Mouse (Mus musculus): ENCODE data around the gene Pon3. TPM values are rescaled to one million over a fixed set of nuclear protein-coding genes. Genes with fewer than 3 reads are reported as not detected.

The Pon3 gene
- polyA plus RNA-seq, 1 experiment: 4.2 TPM

DNA sequence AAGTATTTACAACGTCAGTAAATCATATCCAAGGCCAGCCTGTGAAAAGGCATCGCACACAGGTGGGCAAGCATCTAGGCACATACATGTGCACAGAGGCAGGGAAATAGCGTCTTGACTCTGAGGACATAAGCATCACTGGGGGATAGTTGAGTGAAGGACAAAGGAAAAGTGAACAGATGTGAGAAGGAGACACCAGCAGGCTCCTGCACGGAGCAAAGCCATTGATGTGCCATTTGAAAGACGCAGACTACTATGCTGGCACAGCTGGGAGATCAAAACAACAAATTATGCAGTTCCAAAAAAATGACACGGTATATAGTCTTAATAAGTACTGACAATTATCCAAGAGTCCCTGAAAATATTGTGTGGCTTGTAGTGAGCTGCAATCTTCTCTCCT, 68.5 kb downstream of the Pon3 start:
- no peak for TF ChIP-seq CTCF (IDR thresholded peaks at IDR 0.05; ENCODE audit: control insufficient read depth, insufficient read depth, low read length)
- TF ChIP-seq POLR2A (IDR thresholded peaks at IDR 0.05; ENCODE audit: borderline replicate concordance, control insufficient read depth, low read depth, low read length): no peak
- WGBS: 87% methylated on average over 6 of the region's 6 CpGs
- no peak overlapping the region for H3K4me3 ChIP-seq (replicated peaks; ENCODE audit: control insufficient read depth, low read depth, low read length)
- H3K27ac ChIP-seq (ENCODE audit: control insufficient read depth, insufficient read depth, low read depth, low read length, poor library complexity): no peak overlapping the region
- H3K4me1 ChIP-seq (ENCODE audit: control insufficient read depth, insufficient read depth, low read length): no peaks in the 10 kb centered on the region

DNA sequence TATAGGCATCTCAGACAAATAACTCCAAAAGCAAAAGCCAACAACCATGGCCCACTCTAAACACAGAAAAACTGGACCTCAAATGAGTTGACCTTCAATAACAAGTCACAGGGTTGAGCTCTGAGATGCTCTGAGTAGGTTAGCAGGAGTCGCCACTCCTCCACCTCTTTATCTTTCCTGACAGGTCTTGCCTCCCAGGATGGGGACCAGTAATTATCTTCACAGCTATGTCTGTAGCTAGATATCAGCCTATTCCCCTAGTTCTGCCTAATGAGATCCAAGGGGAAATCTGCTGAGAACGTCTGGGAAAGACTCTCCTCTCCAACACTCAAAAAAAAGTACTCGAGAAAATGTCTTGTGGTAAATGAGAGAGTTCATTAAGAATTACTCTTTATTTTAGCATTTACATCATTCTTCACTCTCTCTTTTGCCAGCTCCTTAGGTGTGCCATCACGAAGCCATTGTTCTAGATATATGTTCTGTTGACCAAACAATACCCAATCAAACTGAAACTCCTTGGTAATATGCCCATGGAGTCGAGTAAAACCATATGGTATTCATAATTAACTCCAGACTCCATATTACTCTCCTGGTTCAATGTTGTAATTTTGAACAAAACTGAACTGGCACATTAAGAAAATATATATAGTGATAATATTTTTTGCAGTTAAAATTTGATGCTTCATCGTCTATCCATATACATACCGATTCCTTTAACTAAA, 69.7 kb downstream of the Pon3 start:
- TF ChIP-seq POLR2A (IDR thresholded peaks at IDR 0.05; ENCODE audit: borderline replicate concordance, control insufficient read depth, low read depth, low read length) (no peak), CTCF (IDR thresholded peaks at IDR 0.05; ENCODE audit: control insufficient read depth, insufficient read depth, low read length) (no peak)
- no peaks in the 10 kb centered on the region for H3K4me1 ChIP-seq (ENCODE audit: control insufficient read depth, insufficient read depth, low read length)
- no peak overlapping the region for H3K4me3 ChIP-seq (replicated peaks; ENCODE audit: control insufficient read depth, low read depth, low read length)
- no peak overlapping the region for H3K27ac ChIP-seq (ENCODE audit: control insufficient read depth, insufficient read depth, low read depth, low read length, poor library complexity)
- 78% methylated on average over 7 of the region's 7 CpGs for WGBS

DNA sequence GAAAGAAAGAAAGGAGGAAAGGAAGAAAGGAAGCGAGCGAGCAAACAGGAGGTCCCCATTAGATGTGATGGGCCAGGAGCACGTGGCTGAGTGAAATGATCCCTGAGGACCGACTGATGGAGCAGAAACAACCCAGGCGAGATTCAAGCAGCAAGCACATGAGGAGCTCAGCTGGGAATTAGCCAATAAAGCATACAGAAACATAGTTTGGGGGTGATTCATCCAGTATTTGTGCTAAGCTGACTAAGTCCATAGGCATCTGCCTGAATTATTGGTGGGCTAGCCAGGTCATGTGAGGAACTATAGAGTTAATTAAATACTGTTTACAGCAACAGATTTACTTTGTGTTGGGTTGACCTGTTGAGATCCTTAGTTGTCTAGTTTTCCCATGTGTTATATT, 75.4 kb downstream of the Pon3 start:
- no peak overlapping the region for H3K4me3 ChIP-seq (replicated peaks; ENCODE audit: control insufficient read depth, low read depth, low read length)
- H3K27ac ChIP-seq (ENCODE audit: control insufficient read depth, insufficient read depth, low read depth, low read length, poor library complexity): no peak overlapping the region
- no peaks in the 10 kb centered on the region for H3K4me1 ChIP-seq (ENCODE audit: control insufficient read depth, insufficient read depth, low read length)
- 77% methylated on average over 5 of the region's 5 CpGs for WGBS
- TF ChIP-seq POLR2A (IDR thresholded peaks at IDR 0.05; ENCODE audit: borderline replicate concordance, control insufficient read depth, low read depth, low read length) (no peak), CTCF (IDR thresholded peaks at IDR 0.05; ENCODE audit: control insufficient read depth, insufficient read depth, low read length) (no peak)

DNA sequence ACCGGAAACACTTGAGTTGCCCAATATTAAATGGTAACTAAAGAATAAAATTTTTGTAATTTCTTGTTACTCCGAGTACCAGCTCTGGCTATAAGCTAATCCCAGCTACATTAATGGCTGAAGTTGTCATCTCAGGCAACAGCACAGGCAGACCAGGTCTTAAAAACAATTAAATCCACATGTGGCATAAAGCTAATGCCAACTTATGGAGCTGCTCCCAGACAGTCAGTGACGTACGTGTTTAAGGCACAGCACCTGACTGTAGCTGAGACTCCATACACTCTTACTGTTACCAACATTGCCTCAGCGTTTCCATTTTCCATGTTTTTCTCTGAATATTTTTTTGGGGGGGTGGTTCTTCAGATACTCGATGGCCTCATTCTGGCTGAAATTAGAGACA, 76.9 kb downstream of the Pon3 start:
- TF ChIP-seq CTCF (IDR thresholded peaks at IDR 0.05; ENCODE audit: control insufficient read depth, insufficient read depth, low read length) (no peak), POLR2A (IDR thresholded peaks at IDR 0.05; ENCODE audit: borderline replicate concordance, control insufficient read depth, low read depth, low read length) (no peak)
- H3K27ac ChIP-seq (ENCODE audit: control insufficient read depth, insufficient read depth, low read depth, low read length, poor library complexity): no peak overlapping the region
- H3K4me1 ChIP-seq (ENCODE audit: control insufficient read depth, insufficient read depth, low read length): peaks cover 1% of the 10 kb centered on the region; the same call in 1 of the 2 replicates
- 78% methylated on average over 6 of the region's 6 CpGs for WGBS
- no peak overlapping the region for H3K4me3 ChIP-seq (replicated peaks; ENCODE audit: control insufficient read depth, low read depth, low read length)

DNA sequence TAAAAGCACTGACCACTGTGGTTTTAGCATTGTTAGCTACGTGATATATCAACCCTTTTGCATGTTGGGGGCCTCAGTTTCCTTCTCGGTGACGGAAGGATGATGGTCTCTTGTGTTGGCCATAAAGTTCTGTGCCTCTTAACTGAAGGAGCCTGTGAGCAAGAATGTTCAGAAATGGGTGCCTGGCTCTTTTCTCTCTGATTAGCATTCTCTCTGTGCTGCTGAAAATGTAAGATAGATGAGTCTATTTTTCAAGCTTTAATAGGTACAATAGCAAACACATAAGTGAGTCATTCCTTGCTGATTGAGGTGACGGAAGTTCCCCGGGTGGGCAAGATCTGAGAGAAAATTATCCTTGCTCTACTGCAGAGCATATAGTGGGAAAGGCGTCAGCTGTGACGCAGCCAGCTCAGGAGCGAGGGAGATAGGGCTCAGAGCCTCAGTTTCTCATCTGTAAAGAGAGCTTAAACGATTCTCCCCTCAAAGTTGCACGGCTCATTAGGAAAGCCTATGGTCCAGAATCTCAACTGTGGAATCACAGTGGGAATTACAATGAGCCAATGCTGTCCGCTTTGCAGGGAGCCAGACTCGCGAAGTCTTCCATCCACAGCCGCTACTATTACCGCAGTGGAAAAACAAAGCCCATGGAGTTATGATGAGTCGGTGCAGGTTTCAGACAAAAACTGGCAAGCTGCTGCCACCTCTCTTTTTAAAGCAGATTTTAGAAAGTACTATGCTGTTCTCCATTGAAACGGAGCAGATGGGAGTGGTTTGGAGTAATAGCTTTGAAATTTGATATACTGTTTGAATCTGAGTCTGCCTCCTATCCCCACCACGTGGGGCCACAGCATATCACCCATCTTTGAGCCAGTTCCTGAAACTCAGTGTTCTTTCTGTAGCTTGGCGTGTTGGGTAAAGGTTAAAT, 77.9 kb downstream of the Pon3 start:
- WGBS: 76% methylated on average over 19 of the region's 19 CpGs
- TF ChIP-seq POLR2A (IDR thresholded peaks at IDR 0.05; ENCODE audit: borderline replicate concordance, control insufficient read depth, low read depth, low read length) (no peak), CTCF (IDR thresholded peaks at IDR 0.05; ENCODE audit: control insufficient read depth, insufficient read depth, low read length) (no peak)
- Histone ChIP-seq H3K27ac (ENCODE audit: control insufficient read depth, insufficient read depth, low read depth, low read length, poor library complexity) (no peak overlapping the region), H3K4me1 (ENCODE audit: control insufficient read depth, insufficient read depth, low read length) (peaks cover 1% of the 10 kb centered on the region; the same call in 1 of the 2 replicates), H3K4me3 (replicated peaks; ENCODE audit: control insufficient read depth, low read depth, low read length) (no peak overlapping the region)

DNA sequence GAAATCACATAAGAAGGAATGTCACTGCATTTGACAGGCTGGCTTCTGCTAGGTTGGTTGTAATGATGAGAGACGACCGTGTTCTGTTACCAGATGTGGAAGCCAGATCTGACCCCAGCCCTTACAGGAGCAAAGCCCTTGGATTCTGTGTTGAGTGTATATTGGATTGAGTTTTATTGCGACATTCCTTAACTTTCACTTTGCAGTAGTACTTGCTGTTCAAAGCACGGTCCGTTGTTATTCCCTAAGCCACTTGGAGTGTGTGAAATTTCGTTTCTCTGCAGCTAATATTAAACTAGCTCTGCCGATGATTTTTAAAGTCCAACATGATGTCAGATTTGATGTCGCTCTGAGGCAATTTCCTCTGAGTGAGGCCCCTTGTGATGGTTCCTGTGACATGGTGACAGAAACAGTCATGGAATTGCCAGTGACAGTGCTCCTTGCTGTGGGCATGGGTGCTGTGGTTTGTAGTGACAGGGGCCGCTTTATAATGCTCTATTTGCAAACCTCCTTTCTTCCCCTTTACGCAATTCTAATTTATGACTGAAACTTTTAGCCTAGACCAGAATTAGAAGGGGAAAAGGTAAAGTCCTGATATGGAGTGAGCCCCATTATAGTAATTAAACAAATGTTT, 81.8 kb downstream of the Pon3 start:
- Histone ChIP-seq H3K4me1 (ENCODE audit: control insufficient read depth, insufficient read depth, low read length) (peaks cover 1% of the 10 kb centered on the region; the same call in 1 of the 2 replicates), H3K4me3 (replicated peaks; ENCODE audit: control insufficient read depth, low read depth, low read length) (no peak overlapping the region), H3K27ac (ENCODE audit: control insufficient read depth, insufficient read depth, low read depth, low read length, poor library complexity) (no peak overlapping the region)
- TF ChIP-seq CTCF (IDR thresholded peaks at IDR 0.05; ENCODE audit: control insufficient read depth, insufficient read depth, low read length): no peak
- no peak for TF ChIP-seq POLR2A (IDR thresholded peaks at IDR 0.05; ENCODE audit: borderline replicate concordance, control insufficient read depth, low read depth, low read length)
- WGBS: 45% methylated on average over 10 of the region's 10 CpGs

DNA sequence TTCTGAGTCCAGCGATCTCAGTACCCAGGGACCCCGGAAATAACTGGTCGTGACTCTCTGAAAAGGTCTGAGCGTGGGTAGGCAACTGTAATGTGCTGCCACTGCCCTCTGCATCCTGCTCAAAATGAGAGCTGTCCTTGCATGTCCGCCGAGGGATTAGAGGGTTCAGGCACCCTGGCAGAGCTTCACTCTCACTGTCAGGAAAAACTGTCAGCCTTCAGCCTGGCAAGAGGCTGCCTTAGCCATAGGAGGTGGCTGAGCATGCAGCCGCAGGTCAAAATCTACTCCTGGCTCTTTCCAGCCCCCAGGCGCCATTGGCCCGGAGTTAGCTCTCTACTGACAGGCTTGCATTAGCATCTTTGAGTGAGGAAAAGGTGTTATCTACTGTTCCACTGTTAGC, 83.5 kb downstream of the Pon3 start:
- H3K4me3 ChIP-seq (replicated peaks; ENCODE audit: control insufficient read depth, low read depth, low read length): no peak overlapping the region
- peaks cover 1% of the 10 kb centered on the region; the same call in 1 of the 2 replicates for H3K4me1 ChIP-seq (ENCODE audit: control insufficient read depth, insufficient read depth, low read length)
- no peak for TF ChIP-seq POLR2A (IDR thresholded peaks at IDR 0.05; ENCODE audit: borderline replicate concordance, control insufficient read depth, low read depth, low read length)
- H3K27ac ChIP-seq (ENCODE audit: control insufficient read depth, insufficient read depth, low read depth, low read length, poor library complexity): no peak overlapping the region
- WGBS: 88% methylated on average over 9 of the region's 9 CpGs

DNA sequence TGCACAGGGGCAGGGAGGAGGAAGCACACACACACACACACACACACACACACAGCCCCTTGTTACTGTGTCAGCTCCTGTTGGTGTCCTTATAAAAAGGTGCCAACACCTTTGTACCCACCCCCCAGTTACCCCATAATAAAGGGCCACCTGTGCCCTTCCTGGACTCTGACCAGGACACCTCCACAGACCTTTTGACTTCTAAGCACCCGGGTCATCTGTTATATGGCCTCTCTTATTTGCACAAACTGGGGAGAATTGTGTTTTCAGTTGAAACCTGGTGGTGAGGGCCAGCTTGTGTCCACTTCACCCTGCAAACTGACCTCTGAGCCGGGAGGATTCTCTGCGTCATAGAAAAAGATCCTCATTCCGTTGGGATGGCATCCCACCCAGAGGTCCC, 84.7 kb downstream of the Pon3 start:
- Histone ChIP-seq H3K27ac (ENCODE audit: control insufficient read depth, insufficient read depth, low read depth, low read length, poor library complexity) (no peak overlapping the region), H3K4me3 (replicated peaks; ENCODE audit: control insufficient read depth, low read depth, low read length) (no peak overlapping the region), H3K4me1 (ENCODE audit: control insufficient read depth, insufficient read depth, low read length) (peaks cover 1% of the 10 kb centered on the region; the same call in 1 of the 2 replicates)
- WGBS: 72% methylated on average over 4 of the region's 4 CpGs
- no peak for TF ChIP-seq POLR2A (IDR thresholded peaks at IDR 0.05; ENCODE audit: borderline replicate concordance, control insufficient read depth, low read depth, low read length)
- TF ChIP-seq CTCF (IDR thresholded peaks at IDR 0.05; ENCODE audit: control insufficient read depth, insufficient read depth, low read length): no peak

Other genes starting within 250 kb of the Pon3 start
- gene Pon1, start 62.3 kb downstream of the Pon3 start, polyA plus RNA-seq (2011; ENCODE audit: insufficient read depth, insufficient read length, low replicate concordance, missing spikeins): 3.3 TPM in 1 of 2 replicates, not detected in the other
- 25.4 and 38.7 TPM in 2 replicates for gene Pon2, start 42.2 kb upstream of the Pon3 start, polyA plus RNA-seq (2011; ENCODE audit: insufficient read depth, insufficient read length, low replicate concordance, missing spikeins)
- 0.59 and 1.7 TPM in 2 replicates for gene Asb4, start 127.1 kb upstream of the Pon3 start, polyA plus RNA-seq (2011; ENCODE audit: insufficient read depth, insufficient read length, low replicate concordance, missing spikeins)
- 1.5 and 4.2 TPM in 2 replicates for gene Pdk4, start 240.0 kb upstream of the Pon3 start, polyA plus RNA-seq (2011; ENCODE audit: insufficient read depth, insufficient read length, low replicate concordance, missing spikeins)

All from bone marrow, adult 2 months (tissue).